Mouse (Mus musculus): ENCODE results near the gene Akap5. TPM values are rescaled to one million over a fixed set of nuclear protein-coding genes. Genes with fewer than 3 reads are reported as not detected.

Gene Akap5
- 0.07 and 0.09 TPM in 2 replicates for polyA plus RNA-seq (2012; rRNA removed)

GRCm38 (mm10) chr12:76324679-76325431, at the start of gene Akap5:
TSS of gene Akap5 (plus strand) at chr12:76324891.

GRCm38 (mm10) chr12:76369206-76369977, 44.7 kb downstream of the Akap5 start, which contains the start of gene Zbtb25:
TSS of gene Zbtb25 (minus strand) at chr12:76369602.

GRCm38 (mm10) chr12:76369978-76370830, 45.5 kb downstream of the Akap5 start, which contains the start of gene Zbtb1:
TSS of gene Zbtb1 (plus strand) at chr12:76370266.

Other genes with a start within 250 kb of the Akap5 start
- gene Esr2, start 147.6 kb upstream of the Akap5 start, polyA plus RNA-seq (2012; rRNA removed), result 0.69 and 0.82 TPM in 2 replicates
- gene Tex21, start 78.1 kb upstream of the Akap5 start, polyA plus RNA-seq (2012; rRNA removed), result not detected in 2 replicates
- 18.7 and 20.0 TPM in 2 replicates for gene Mthfd1, start 69.6 kb upstream of the Akap5 start, polyA plus RNA-seq (2012; rRNA removed)
- 2.3 and 3.3 TPM in 2 replicates for gene Zbtb25, start 44.7 kb downstream of the Akap5 start, polyA plus RNA-seq (2012; rRNA removed)
- 1.4 and 1.7 TPM in 2 replicates for gene Zbtb1, start 45.4 kb downstream of the Akap5 start, polyA plus RNA-seq (2012; rRNA removed)
- 13.8 and 14.8 TPM in 2 replicates for gene Hspa2, start 79.3 kb downstream of the Akap5 start, polyA plus RNA-seq (2012; rRNA removed)
- gene Ppp1r36, start 92.6 kb downstream of the Akap5 start, polyA plus RNA-seq (2012; rRNA removed), result not detected in 2 replicates
- gene Plekhg3, start 206.0 kb downstream of the Akap5 start, polyA plus RNA-seq (2012; rRNA removed), result 41.3 and 42.6 TPM in 2 replicates

Data from colon, adult 2 months (tissue).